Mouse (Mus musculus): Measurements from ENCODE around the gene Epha8.

The Epha8 gene

DNA sequence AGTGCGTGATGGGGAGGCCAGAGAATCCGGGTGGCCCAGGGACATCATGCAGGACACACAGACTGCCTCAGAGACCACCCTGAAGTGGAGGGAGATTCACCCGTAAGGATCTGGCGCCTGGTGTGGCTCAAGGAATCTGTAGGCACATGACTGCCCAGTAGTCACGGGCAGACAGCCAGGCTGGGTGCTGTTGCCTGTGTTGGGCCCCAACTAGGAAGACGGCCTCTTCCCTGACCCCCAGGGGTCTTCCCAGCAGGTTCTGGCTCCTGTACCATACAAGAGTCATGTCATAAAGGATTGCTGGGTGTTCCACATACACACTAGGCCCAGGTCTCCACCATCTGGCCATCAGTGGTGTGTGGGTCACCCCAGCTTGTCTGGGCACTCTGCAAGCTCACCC is 2.1 kb downstream of the Epha8 start:
- no peak for DNase-seq (ENCODE audit: low spot score)

DNA sequence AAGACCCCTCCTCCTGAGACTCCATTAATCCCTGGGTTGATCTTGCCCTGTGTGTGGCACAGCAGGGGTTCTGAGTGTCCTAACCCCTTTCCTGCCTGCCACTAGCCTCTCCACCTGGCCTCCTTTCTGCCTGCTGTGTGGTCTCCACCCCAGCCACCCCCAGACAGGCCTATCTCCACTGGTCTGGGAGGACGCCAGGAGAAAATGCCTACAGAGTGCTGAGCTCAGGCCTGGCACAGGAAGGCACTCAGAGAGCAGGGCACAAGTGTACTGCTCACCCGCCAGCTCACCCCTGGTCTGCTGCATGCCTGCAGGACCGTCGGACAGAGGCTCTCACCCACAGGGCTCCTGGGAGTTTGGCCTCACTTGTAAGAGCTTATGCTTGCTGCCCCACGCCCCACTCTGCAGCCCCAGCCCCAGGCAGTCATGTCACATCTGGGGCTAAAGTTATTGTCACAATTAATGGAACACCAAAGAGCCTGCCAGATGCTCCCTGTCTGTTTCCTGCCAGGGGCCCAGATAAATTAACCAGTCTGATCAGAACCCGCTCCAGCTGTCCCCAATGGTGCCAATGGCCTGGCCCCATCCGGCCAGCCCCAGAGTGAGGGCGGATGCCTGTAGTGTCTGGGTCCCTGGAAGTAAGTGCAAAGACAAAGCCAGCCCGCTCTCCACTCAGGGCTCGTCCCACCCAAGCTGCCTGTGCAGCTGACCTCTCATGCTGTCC is 7.2 kb downstream of the Epha8 start:
- DNase-seq (ENCODE audit: low spot score): no peak

DNA sequence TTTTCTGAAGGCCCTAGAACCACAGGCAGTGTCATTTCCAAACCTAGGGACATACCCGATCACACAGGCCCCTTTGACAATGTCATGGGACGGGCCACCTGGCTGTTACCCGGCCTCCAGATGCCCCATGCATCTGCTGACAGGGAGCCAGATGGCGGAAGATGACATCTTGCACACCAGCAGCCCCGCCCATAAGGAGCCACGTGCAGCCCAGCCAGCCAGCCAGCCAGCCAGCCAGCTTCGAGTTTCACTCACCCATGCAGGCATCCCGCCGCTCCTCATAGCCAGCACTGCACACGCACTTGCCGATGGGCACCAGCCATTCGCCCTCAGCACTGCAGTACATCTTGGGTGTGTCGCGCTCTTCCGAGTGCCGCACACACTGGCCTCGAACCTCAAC is 11.2 kb downstream of the Epha8 start:
- no peak for DNase-seq (ENCODE audit: low spot score)

DNA sequence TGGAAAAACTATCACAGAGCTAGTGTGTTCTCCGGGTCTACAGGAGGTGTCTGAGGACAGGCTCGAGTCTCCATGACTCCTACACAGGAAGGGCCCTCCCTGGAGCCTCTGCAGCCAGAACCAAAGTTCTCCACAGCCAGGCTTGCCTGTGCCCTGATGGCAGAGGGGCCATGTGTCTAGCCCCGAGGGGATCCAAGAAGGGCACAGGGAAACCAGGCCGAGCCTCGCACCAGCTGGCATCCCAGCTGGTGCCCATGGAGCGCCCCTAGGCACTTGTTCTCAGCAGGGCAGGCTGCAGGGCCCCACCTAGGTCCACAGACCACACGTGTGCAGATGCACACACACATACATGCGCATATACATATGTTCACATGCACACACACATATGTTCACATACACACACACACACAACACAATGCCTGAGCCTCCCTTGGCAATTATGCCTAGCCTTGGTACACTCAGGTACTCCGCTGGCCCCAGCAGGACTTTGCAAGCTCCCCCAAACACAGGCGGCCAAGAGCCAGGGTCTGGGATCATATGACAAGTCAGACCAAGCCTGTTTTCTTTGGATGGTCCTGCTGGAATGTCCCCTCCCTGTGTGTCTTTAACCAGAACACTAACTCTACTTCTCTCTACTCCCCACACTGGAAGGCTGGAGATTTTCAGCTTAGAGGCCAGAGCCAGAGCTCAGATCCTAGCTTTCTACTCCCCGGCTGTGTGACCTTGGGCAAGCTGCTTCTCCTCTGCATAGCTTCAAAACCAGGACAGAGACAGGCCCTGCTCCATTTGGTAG is 11.9 kb downstream of the Epha8 start:
- no peak for DNase-seq (ENCODE audit: low spot score)

DNA sequence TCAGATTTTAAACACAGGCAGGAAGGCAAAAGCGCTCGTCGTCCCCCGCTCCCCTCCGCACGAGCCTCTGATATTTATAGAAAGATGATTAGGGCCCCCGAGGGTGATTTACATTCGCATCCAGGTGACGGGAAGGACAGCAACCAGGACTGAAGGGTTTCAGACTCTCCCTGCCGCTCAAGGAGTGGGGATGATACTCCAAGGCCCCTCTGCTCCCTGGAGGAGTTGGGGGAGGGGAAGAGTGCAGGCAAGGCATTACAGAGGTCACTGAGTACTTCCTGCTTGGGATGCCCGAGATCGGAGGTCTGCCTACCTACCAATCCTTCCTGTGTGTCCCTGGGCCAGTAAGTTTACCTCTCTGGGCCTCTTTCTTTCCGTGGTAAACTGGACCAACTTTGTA is 13.4 kb downstream of the Epha8 start:
- DNase-seq (ENCODE audit: low spot score): no peak

DNA sequence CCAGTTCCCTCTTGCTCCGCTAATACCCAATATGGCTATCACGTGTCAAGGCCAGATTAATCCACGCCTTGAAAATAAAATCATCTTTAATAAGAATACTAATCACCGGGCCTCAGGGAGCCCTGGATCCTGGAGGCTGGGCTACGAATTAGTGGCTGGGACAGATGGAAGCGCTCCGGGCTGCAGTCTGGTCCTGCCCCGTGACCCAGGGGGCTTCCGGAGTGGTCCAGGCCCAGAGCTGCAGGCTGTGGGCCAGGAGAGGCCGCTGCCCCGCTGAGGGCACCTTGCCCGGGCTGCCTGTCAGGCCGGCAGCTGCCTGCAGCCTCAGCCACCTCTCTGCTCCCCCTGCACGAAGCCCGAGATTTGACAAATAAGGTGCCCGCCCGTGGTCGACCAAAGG is 13.9 kb downstream of the Epha8 start:
- no peak for DNase-seq (ENCODE audit: low spot score)

DNA sequence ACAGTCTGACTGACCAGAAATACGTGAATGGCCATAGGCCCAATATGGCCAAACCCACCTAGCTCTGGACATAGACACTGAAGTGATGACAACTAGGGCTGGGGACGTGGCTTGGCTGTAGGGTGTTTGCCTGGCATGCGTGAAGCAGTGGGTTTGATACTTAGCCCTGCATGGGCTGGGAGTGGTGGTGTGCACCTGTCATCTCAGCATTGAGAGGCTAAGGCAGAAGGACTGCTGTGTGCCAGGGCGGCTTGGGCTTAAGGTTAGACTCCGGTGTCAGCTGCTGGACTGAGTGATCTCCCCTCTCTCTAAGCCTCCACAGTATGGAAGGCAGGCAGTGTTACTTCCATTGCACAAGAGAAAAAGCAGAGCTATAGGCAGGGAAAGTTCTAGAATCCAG is 18.7 kb downstream of the Epha8 start:
- DNase-seq (ENCODE audit: low spot score): no peak

DNA sequence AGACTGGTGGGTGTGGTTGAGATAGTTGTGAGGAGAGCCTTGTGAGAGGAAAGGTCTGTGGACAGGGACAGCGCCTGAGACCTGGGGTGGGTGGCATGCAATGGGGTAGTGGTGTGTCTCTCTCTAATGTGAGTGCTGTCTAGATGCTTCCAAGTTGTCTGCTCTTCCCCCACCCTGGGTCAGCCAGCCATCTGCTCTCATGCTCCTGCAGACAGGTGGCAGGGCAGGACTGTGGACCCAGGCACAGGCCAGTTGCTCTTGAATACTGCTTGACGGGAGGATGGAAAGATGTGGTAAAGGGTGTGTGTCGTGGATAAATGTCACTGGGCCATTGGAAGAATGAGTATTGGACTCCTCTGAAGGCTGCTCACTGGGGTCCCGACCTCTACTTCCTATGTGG is 19.3 kb downstream of the Epha8 start:
- DNase-seq (ENCODE audit: low spot score): no peak

DNA sequence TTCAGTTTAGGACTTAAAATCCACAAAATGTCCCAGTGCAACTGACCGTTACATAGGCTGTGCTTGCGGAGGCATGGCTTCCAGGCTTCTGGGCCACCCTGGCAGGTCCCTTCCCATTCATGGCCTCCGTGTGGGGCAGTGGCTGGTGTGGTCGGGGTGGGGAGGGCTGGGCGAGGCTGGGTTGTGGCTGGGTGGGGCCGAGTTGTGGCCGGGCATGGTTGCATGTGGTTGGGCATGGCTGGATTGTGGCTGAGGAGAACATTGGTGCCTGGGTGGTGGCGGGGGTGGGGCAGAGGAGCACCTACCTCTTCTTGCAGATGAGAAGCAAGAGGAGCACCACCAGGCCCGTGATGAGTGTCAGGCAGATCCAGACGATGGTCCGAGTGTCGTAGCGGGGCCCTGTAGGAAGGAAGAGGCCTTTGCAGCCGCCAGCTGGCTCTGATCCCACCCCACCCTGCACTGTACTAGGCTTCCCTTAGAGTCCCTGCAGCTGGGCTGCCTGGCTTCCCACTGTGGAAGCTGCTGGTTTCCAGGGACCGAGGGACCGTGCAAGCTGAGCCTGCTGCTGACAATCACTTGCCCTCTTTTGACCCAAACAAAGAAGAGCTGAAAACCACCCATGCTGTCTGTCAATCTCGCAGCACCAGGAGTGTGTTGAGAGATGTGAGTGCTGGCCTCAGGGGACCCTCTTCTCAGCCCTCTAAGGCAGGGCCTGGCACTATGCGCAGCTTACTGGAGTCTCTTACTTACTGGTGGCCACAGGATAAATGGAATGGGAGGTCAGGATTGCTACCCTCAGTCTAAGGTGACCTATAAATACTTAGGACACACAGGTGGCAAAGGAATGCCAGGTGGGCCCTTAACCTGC is 21.6 kb downstream of the Epha8 start:
- DNase-seq (ENCODE audit: low spot score): no peak

DNA sequence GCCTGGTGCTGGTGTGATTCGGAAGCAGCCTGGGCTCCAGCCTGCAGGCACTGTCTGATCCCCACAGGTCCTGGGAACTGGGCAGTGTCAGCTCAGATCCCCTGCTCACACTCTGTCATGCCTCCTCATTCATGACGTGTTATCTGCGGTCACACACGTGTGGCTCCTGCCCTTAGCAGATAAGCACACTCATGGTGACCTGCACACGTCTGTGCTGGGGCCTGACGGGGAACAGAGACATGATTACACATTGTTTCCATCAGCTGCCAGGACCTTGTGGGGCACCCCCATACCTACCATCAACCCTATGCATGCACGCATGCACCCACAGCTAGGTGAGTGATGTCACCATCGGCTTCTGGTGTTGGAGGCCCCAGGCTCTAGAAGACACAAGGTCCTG is 26.1 kb downstream of the Epha8 start:
- no peak for DNase-seq (ENCODE audit: low spot score)

DNA sequence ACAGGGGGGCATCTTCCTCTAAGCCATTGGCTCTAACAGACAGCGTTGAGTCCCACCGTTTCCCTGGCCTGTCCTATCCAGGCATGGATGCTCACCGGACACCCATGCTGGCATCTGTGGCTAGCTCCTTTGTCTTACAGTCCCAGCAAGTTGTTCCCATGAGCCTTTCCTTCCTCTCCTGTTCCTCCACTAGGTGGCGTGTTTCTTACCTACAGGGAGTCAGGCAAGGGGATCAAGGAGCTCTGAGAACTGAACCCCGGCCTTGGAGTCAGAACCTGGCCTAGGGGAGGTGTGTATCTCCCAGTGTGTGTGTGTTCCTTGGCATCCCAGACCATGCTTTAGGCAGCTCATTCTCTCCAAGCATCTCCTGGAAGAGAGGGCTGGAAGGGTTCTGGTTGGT is 27.7 kb downstream of the Epha8 start:
- DNase-seq (ENCODE audit: low spot score): no peak

DNA sequence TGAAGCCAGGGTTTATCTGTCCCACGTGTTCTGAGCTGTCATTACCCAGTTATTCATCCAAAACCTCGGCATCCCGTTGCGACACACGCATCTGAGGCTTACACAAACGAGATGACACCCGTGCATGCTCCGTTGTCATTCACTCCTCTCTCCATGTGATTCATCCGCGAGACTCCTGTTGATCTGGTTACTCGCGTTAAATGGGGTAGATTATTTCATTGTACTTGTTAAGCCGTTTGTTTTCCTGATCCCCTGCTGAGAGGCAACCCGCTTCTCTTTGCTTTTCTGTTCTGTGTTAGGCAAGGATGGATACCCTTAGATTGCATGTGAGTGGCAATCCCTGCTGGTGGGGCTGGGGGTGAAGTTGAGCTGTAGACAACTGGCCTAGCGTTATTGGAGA is 30.8 kb downstream of the Epha8 start:
- DNase-seq (ENCODE audit: low spot score): no peak

DNA sequence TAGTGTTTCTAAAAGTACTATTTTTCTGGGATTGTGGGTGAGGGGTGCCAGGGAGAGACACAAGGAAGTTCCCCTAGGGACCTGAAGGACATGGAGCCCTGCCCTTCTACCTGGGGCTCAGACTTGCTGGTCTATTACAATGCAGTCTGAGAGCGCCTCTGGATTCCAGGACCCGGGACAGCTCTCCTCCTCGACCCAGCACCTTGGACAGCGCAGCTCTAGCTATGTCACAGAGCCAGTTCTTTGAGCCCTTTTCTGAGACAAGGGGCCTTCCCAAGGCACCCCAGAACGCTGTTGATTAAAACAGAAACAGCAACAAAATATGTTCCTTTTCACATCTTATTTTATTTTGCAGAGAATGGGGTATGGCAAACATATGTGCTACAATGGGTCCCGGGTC is 32.1 kb downstream of the Epha8 start:
- DNase-seq (ENCODE audit: low spot score): peak; percentile 28

DNA sequence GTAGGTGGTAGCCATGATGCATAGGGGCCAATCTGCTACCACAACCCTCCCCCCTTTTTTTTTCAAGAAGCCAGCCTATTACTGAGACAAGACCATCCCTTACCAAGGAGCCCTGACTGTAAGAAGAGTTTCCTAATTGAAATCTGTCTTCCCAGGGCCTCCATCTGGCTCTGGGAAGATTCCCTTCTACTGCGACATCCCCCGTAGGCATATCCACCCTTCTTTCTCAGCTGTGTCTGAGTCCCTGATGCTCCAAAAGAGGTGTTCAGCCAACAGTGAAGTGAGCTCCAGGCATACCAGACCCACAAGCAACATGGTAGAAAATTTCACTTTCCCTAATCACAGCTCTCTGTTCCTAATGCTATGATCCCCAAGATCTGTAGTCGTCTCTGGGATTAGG is 37.1 kb downstream of the Epha8 start:
- no peak for DNase-seq (ENCODE audit: low spot score)

DNA sequence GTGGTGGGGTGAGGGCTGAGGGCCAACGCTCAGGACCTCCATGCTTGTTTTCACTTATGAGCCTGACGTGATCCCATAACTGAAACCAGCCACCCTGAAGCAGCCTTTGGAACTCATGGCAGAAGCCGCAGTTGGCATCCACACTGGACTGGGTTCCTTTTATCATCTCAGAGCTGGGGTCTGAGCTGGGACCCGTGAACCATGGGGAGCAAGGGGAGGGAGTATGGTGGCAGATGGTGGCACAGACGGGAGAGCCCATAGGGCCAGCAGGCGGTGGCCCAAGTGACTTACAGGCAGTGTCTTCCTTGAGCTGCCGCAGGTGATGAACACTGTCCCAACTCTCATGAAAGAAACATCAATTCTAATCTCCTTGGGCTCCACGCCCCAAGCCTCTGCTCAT is 37.8 kb downstream of the Epha8 start:
- DNase-seq (ENCODE audit: low spot score): no peak

DNA sequence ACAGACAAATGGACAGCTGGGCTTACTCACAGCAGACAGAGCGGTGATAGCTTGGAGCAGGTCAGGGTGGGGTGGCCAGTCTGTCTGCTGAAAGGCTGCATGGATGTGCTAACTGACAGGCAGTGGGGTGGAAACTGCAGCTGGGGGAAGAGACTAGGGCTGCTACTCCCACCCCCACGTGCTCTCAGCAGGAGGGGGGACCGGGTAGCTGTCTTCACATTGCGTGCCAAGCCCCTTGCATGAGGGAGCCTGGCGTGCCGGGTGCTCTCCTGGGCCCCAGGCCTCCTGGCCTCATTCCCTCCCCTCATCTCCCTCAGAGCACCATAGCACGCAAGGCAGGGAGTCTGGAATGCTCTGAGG is 39.5 kb downstream of the Epha8 start:
- no peak for DNase-seq (ENCODE audit: low spot score)

DNA sequence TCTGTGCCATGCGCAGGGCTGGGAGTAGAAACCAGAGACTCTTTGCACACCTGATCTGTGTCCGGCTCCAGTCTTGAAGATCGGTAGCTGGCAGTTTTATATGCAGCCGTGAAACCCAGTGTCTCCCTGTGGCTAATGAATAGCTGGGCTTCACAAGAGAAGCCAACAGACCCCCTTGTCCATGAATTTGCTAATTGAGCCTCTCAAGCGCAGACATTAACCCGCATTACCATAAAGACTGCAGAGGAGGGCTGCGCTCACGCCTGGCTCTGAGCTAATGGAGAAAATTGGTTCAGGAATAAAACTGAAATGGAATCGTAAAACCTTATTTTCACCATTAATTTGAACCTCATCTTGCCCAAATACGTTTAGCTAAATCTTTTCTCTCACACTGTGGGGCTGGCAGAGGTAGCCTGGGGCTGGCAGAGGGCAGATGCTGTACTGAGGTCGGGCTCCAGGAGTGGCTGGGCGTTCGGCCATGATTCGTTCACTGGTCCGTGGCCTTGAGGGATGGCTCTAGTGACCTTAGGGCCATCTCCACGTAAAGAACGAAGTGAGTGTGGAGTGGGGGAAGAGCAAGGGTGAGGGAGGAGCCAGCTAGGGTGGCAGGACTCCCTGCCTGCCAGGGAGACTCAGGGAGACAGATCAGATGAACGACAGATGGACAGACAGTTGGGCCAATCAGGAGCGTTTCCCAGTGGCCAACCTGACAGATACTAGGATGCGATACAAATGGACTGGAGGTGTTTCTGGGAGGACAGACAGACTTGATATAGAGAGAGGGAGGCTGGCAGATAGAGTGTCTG is 40.1 kb downstream of the Epha8 start:
- no peak for DNase-seq (ENCODE audit: low spot score)

DNA sequence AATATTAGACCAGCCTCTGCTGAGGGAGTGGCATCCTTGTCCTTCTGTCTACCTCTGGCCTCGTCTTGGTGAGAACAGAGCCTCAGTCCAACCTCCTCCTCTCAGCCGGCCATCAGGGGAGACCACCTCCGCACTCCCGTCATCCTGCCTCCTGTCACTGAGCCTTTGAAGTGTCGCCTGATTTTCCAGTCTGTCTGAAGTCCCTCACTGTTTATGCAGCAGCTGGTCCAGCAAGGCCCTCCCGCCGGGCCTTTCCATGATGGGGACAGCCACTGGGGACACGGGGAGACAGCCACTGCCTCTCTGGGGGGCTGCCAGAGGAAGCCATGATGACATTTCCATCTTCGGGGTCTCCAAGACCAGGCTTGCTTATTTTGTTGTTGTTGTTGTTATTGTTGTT is 43.8 kb downstream of the Epha8 start:
- DNase-seq (ENCODE audit: low spot score): no peak

DNA sequence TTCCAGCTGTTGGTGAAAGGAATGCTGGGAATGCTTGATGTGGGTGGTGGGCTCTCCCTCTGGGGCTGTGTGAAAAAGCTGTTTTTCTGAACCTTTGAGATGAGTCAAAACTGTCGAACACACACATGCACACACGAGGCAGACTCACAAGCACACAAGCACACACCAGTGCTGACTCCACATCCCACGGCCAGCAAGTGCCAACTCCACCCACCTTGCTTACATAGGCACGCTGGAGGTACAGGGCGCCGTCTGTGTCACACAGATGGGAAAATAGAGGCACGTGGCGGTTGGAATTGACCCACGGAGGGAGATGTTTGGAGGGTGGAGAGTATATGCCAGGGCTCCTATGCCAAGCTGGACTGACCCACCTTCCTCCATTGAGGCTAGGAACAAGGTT is 44.8 kb downstream of the Epha8 start:
- DNase-seq (ENCODE audit: low spot score): no peak

DNA sequence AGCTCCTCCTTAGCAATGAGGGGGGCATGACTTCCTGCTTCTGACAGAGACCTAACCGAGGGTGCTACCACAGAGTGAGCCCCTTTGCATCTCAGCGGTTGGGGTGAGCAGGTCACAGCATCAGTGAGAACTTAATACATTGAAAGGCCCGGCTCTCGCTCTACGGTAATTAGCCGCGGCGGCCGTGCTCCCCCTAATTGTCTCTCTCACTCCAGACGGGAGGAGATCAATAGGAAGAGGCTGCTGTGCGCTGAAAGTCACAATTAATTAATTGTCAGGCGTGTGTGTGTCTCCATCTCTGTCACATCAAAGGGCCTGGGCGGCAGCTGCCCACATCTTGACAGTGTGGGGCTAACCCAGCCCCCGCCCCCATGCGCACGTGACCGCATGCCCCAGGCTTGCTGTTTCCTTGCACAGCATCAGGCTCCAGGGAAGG is 45.4 kb downstream of the Epha8 start:
- no peak for DNase-seq (ENCODE audit: low spot score)

DNA sequence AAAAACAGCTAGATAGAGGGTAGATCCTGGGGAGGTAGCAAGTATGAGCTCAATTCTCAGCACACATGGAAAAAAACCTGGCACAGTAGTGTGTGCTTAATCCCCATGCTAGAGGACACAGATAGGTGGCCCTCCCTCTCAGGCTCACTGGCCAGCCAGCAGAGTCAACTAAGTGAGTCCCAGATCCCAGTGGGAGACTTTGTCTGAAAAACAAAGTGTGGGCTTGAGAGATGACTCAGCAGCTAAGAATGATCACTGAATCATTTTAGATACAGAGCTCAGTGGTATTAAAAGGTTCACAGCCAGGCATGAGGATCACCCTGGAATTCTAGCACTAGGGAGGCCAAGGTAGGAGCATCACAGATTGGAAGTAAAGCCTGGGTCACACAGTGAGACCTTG is 48.8 kb downstream of the Epha8 start:
- DNase-seq (ENCODE audit: low spot score): no peak

DNA sequence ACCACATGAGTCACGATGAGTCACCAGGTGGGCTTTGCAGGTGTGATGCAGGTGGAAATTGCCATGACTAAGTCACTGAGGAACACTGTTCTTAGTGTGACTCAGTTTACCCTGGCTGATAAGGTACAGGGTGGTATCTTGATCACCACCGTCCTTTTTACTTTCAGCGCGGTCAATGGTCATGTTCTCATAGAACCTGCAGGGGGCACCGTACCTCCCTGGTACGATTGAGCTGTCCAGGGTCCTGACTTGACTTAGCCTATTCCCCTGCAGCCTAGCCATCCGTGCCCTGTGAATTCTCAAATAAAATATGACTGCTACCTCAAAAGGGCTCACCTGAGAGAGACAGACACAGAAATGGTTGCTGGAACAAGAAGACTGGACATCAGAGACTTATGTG is 49.6 kb downstream of the Epha8 start:
- DNase-seq (ENCODE audit: low spot score): no peak
